Mouse (Mus musculus) heart, postnatal 25 days (tissue): ENCODE measurements around the gene Lsamp. TPM values are rescaled to one million over a fixed set of nuclear protein-coding genes. Genes with fewer than 3 reads are reported as not detected.
A peak's percentile ranks its signal among the peaks of the same experiment; 100 is the strongest.

Experiments used
- DNase-seq: peaks from one replicate; pipeline ENCODE4 v3.0.0; 2022; ENCODE audit warnings: low spot score
- intact Hi-C: fragments of 180-260 bp; cut with DNase I; formaldehyde crosslinking; loops from one replicate; pipeline ENCODE4 v1.15.1; 2025
- total RNA-seq, 2 experiments: library from RNA; stranded (reverse); gene quantifications; 2 replicates each; pipeline ENCODE4 v1.2.3; 2021

Lsamp gene
- total RNA-seq, 2 experiments from 2014 or later = 1.5 to 1.8 TPM

DNA sequence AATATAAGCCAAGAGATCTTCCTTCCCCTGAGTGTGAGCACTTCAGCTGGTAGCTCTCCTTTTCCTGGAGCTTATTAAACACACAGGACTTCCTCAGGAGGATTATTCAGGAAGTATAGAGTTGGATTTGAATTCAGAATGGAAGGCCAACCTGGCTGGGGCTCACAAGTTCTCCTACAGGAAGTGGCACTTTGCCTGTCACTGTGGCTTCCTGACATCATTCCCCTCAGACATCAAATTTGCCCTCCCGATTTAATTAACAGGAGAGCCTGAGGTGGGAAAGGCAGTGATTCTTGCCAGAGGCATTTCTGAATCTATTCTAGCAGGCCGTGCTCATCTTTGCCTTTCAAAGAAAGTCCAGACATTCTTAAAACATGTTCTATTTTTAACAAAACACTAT, 2097.4 kb downstream of the Lsamp start:
- intact Hi-C loops = no loop called here
- no peak for DNase-seq

GRCm38 (mm10) chr16:42097510-42097909, 2113.3 kb downstream of the Lsamp start:
- intact Hi-C loops = no loop called here

DNA sequence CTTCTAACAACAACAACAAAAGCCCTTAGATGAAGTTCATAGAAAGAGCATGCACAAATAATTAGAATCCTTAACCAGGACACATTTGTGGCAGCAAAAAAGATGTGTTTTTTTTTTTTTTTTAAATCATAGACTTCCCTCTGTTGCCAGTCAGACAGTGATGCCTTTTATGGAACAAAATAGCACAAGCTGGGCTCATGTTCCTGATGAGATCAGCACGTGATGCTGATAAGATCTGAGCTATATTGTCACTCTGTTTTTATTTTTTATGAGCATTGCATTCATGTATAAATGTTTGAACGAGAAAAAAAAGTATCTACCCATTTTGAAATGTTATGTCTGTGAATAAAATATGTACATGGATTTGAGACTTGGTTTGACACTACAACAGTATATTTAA, 2118.0 kb downstream of the Lsamp start:
- intact Hi-C loops = no loop called here
- DNase-seq = no peak

More at GRCm38 (mm10) chr16:42097510-42097909, 2113.3 kb downstream of the Lsamp start:
- no peak for DNase-seq

DNA sequence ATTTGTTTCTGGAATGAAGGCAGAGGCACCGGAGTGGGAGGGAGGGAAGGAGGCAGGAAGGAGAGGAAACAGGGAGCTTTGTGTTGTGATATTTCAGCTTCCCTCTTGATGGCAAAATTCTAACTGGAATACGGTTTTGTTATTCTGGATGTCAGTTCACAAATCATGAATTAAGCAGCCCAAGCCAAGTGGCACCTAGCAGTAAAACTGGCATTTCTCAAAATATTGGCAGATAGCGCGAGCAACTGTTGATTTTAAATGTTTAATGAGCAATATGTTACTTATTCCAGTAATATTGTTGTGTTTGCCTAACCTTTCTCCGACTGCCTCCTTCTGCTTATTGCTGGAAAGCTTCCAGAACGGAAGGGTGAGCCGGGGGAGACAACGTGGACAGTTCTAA, 2118.5 kb downstream of the Lsamp start:
- DNase-seq = no peak
- intact Hi-C loops = no loop called here

DNA sequence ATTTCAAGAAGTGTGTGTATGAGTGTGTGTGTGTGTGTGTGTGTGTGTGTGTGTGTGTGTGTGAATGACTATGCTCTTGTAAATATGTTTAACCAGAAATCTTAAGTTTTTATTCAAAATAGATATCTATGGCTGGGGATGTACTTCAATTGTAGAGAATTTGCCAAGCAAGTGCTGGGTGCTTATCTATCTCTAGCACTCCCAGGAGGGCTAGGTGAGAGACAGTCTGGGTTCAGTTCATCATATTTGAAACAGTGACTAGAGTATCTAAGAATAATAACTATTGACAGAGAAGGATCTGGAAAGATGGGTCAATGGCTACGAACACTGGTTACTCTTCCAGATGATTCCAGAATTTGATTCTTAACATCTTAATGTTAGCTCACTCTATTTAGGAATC, 2128.1 kb downstream of the Lsamp start:
- intact Hi-C loops = no loop called here
- DNase-seq = no peak

DNA sequence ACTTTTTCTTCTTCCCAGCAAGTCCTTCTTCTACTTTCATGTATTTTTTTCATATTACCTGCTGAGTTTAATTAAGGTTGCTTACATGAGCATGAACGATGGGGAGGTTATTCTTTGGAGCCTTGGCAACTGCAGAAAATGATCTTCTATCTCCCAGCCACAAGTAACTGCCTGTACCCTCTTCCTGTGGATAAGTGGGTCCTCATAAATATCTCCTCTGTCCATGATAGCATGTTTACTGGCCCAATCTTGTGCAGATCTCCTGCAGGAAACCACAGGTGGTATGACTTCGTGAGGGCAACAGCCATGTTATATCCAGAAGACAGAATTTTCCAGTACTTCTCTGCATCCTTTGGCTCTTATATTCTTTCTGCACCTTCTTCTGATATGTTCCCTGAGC, 2129.1 kb downstream of the Lsamp start:
- DNase-seq = no peak
- intact Hi-C loops = no loop called here

DNA sequence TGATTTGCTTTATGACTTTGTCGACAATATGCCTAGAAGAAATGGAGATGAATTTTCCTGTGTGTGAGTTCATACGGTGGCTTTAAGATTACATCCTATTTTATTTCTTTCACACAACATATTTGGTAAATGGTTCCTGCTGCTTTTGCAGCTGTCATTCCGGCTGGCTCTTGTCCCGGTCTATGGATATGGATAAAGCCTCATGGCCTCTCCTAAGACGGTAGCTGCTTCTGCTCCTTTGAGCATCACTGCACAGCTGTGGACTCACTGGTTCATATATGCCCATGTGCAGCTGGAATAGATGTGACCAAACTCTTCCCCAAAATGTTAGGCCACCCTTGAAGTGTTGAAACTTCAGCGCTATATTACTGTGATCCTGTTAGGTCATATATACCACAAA, 2137.6 kb downstream of the Lsamp start:
- intact Hi-C loops = no loop called here
- DNase-seq = no peak

GRCm38 (mm10) chr16:42123826-42124225, 2139.7 kb downstream of the Lsamp start:
- intact Hi-C loops = no loop called here
- DNase-seq = no peak

DNA sequence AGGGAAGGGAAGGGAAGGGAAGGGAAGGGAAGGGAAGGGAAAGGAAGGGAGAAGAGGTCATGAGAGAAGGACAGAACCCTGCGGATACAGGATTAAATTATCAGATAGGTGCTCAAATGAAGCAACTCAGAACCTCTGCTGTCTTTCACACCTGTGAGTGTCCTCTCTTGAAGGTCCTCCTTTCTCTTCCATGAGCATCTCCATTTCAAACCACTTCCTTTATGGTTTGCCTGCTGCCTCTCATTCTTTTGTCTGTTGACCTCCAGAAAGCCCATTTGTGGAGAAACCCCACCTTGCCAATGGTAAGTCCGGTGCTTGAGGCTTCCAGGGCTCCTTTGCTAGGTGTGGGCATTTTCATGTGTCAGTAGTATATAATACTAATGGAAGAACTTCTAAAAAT, 2141.9 kb downstream of the Lsamp start:
- intact Hi-C loops = no loop called here
- no peak for DNase-seq

DNA sequence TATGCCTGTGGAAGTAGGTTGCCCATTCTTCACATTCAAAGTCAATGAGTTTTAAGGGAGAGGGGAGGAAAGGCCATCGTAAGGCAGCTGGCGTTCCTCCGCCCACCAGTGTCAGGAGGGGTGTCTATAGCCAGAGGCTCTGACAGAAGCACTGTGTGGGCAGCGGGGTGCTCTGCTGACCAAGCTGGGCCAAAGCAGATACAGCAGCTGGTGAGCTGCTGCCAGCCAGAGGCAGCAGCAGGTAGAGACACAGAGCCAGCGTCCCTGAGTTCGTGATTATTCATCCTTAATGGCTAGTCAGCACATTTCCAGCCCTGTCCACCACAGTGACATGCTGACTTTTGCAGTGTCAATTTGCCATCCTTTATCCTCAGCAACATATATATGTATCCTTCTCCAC, 2163.0 kb downstream of the Lsamp start:
- intact Hi-C loops = no loop called here
- DNase-seq = no peak

GRCm38 (mm10) chr16:42149216-42149942, 2165.2 kb downstream of the Lsamp start:
- intact Hi-C loops = no loop called here
- no peak for DNase-seq

DNA sequence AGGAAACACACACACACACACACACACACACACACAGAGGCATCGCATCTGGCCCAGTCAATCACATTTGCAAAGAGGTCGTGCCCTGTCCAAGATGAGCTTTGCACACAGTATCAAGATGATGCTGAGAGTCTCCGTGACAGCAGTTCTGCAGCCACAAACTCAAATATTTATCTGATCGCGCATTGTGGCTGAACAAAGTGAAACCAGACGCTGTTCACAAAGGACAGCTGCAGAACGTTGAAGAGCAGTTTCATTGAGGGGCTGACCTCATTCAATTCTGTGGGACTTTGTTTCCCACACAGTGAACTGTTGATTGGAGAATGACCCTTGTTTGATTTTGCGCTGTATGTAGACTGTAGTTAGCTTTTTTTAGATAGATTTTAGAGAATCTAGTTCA, 2168.5 kb downstream of the Lsamp start:
- no peak for DNase-seq

GRCm38 (mm10) chr16:42157816-42158215, 2173.7 kb downstream of the Lsamp start:
- intact Hi-C loops = no loop called here
- DNase-seq = no peak

More for the DNA sequence above, 2168.5 kb downstream of the Lsamp start:
- intact Hi-C loops = no loop called here

GRCm38 (mm10) chr16:42164941-42165340, 2180.8 kb downstream of the Lsamp start:
- intact Hi-C loops = no loop called here
- DNase-seq = peak; percentile 30

DNA sequence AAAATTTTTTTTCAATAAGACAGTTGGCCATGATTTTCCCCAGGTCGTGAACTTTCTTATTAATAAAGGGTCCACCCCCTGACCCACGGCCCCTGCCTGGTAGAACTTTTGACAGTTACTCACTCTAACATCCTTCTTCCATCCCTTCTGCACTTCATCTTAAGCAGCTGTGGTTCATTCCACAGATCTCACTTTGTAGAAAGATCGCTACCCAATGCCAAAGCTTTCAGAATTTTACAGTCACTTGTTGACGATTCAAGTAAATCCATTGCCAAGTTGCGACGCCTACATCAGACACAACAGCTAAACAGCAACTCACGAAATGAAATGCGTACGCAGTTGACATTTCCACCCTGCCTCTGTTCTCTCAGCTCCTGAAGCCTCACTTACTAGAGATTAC, 2184.1 kb downstream of the Lsamp start:
- no peak for DNase-seq
- intact Hi-C loops = no loop called here

GRCm38 (mm10) chr16:42169447-42170140, 2185.4 kb downstream of the Lsamp start:
- DNase-seq = no peak
- intact Hi-C loops = no loop called here

DNA sequence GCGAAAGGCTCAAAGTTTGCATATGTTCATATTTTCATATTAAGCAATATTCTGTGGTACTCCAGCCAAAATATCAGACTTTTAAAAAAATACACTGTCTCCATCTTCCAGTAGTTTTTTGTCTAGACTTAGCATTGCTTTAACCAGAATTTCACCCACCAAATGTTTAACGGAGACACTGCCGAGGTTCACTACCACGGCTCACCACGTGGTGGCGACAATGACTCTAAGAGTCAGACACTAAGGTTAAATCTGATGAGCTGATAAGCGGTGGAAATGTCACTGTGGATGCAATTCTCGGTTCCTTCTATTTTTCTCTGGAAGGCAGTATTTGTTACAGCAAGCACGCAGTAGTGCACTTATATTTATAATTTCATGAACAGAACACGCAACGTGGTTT, 2188.3 kb downstream of the Lsamp start:
- intact Hi-C loops = no loop called here
- DNase-seq = no peak

DNA sequence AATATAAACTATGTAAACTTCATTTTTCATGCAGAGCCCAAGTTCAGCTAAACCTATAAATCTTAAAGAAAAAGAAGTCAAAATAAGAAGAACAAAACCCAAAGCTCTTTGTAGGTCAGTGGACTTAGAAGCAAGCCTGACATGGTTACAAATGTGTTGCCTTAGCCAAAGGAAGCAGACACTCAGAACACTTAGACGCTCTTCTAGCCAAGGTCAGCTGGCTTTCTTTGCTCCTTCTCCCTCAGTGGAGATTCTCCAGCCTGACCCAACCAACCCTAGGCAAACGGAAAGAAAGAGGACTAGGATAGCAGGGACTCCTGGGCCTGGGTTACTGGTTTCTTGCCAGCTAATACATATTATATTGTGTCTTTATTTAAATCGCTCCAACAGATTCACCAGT, 2194.7 kb downstream of the Lsamp start:
- DNase-seq = no peak
- intact Hi-C loops = no loop called here

DNA sequence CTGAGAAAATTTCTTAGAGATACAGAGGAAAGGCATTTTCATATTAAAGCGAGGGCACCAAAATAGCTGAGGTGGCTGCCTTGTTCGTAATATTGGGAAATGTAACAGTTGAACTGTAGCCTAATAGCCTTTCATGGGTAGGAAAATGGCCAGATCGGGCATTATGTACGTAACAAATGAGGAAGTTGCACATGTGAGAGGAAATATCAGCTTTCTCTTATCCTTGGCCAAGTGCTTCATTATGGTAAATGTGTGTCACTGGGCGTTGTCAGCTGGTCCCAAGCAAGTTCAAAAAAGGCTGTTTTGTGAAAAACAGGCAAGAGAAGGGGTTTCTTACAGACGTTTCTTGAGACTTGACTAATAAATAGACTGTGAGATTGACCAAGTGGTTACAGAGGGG, 2195.9 kb downstream of the Lsamp start:
- intact Hi-C loops = no loop called here
- no peak for DNase-seq

- intact Hi-C loops = no loop called here
- DNase-seq = no peak
Measured at GRCm38 (mm10) chr16:42180473-42180872, 2196.3 kb downstream of the Lsamp start.

GRCm38 (mm10) chr16:42189431-42190081, 2205.4 kb downstream of the Lsamp start:
- intact Hi-C loops = loop anchor here (2.0 kb wide), 1 partner anchor 593 kb away; no protein-coding TSS in a partner anchor
- DNase-seq = no peak
